Mouse (Mus musculus) lung, adult 2 months (tissue): ENCODE data around the gene Gm9040.
"Not testable (repeated sequence)": the region's sequence is repeated elsewhere in the genome, so short reads cannot be mapped to it uniquely, and the experiment has no call there.

Experiments used
- CTCF ChIP-seq: fragments of 200-500 bp; IDR thresholded peaks from 2 replicates; pipeline ENCODE4 v1.5.1; 2011; ENCODE audit warnings: mild to moderate bottlenecking, low read length, control low read depth; ENCODE audit not compliant: insufficient read depth
- POLR2A ChIP-seq: fragments of 200-500 bp; IDR thresholded peaks from 2 replicates; pipeline ENCODE4 v1.6.1; 2011; ENCODE audit warnings: low read depth, mild to moderate bottlenecking, control low read depth, low read length, borderline replicate concordance; ENCODE audit errors: extremely low read depth

GRCm38 (mm10) chr10:118278069-118278468 lies 48.7 kb downstream of the Gm9040 start:
- TF ChIP-seq POLR2A, CTCF: not testable (repeated sequence)
